Mouse (Mus musculus): Measurements from ENCODE around the gene Rhobtb1. TPM values are rescaled to one million over a fixed set of nuclear protein-coding genes. Genes with fewer than 3 reads are reported as not detected.

Gene Rhobtb1
- polyA plus RNA-seq, 1 experiment from 2014 or later: 11.1 TPM

DNA sequence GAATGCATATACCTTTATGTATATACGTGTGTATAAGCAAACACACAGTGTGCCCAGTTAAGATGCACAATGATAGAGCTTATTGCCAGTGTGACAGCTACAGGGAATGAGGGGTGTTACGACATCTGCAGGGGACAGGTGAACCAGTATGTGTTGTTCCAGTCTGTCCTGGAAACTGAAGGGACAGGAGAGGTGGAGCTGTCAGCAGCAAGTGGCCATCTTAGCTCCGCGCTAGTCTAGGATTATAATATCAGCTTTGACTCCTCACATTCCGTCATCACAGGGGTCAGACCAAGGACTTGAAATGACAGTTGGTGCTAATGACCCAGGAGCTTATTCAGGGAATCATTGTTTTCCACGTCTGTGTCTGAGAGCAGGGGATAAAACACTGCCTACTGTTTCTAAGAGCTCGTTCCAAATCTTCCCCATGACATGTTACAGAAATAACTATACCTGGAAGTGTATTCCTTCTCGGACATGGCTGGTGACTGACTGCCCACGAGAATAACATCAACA, 125.7 kb downstream of the Rhobtb1 start:
- no peak overlapping the region for H3K4me2 ChIP-seq
- no peak overlapping the region for H3K4me3 ChIP-seq (replicated peaks)
- 68% methylated on average over 9 of the region's 9 CpGs for WGBS (ENCODE audit: insufficient replicate concordance)
- H3K4me1 ChIP-seq (replicated peaks): no peaks in the 10 kb centered on the region
- H3K36me3 ChIP-seq (replicated peaks): peaks cover 26% of the 10 kb centered on the region
- no peak overlapping the region for H3K27ac ChIP-seq (replicated peaks)
- H3K27me3 ChIP-seq: no peaks in the 10 kb centered on the region
- H3K9me3 ChIP-seq (replicated peaks): no peaks in the 10 kb centered on the region
- H3K9ac ChIP-seq: no peak overlapping the region
- no peak for ATAC-seq (ENCODE audit: insufficient read depth)

DNA sequence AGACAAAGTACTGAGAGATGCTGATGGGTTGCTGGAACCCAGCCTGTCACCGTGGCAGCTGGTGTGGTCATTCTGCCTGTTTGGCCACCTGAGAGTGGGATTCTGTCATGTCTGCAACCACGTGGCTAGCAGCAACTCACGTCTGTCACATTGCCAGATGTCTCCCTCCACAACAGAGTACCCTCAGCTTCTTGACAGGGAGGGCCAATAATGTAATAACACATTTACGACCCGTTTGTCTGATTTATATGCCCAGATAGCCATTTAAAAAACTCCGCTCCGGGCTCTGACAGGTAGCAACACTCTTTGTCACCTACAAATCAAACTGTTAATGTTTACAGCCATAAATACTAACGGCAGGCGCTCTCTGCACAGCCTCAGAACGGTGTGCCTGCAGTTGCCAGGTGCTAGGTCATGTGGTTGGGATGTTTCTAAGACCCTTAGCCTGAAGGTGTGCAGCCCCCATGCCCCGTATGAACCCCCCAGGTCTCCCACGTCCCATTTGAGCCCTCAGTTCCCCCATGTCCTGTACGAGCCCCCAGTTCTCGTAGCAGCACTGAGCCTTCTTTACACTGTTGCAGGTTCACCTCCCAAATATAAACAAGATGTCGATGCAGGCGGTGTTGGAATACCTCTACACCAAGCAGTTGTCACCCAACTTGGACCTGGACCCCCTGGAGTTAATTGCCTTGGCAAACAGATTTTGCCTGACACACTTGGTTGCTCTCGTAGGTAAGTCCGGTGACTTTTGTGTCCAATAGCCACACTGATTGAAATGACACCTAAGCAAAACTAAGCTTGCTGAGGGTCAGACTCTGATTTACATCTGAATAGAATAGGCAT, 127.8 kb downstream of the Rhobtb1 start:
- no peak overlapping the region for H3K27ac ChIP-seq (replicated peaks)
- no peaks in the 10 kb centered on the region for H3K27me3 ChIP-seq
- no peak overlapping the region for H3K9ac ChIP-seq
- H3K9me3 ChIP-seq (replicated peaks): no peaks in the 10 kb centered on the region
- H3K4me2 ChIP-seq: no peak overlapping the region
- 65% methylated on average over 18 of the region's 18 CpGs for WGBS (ENCODE audit: insufficient replicate concordance)
- no peak overlapping the region for H3K4me3 ChIP-seq (replicated peaks)
- peaks cover 32% of the 10 kb centered on the region for H3K36me3 ChIP-seq (replicated peaks)
- no peaks in the 10 kb centered on the region for H3K4me1 ChIP-seq (replicated peaks)
- ATAC-seq (ENCODE audit: insufficient read depth): no peak

DNA sequence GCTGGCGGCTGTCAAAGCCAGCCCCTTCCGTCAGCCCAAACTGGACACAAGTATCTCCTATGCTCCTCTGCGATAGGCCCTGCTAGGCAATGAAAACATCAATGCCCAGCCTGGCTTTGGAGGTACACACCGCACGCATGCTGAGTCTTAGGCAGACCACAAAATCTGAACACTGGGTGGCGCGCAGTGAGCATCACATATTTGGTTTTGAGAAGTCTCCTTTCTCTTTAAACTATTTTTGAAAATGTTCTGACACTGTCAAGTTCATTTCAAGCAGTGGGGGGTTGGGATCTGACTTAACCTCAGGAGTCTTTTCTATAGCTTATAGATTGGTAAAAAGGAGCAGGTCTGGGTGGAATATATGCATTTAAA, 128.4 kb downstream of the Rhobtb1 start:
- Histone ChIP-seq H3K9me3 (replicated peaks) (no peaks in the 10 kb centered on the region), H3K4me3 (replicated peaks) (no peak overlapping the region), H3K27ac (replicated peaks) (no peak overlapping the region), H3K36me3 (replicated peaks) (peaks cover 29% of the 10 kb centered on the region), H3K9ac (no peak overlapping the region), H3K27me3 (no peaks in the 10 kb centered on the region), H3K4me2 (no peak overlapping the region), H3K4me1 (replicated peaks) (no peaks in the 10 kb centered on the region)
- 82% methylated on average over 7 of the region's 7 CpGs for whole genome bisulfite sequencing (ENCODE audit: insufficient replicate concordance)
- no peak for ATAC-seq (ENCODE audit: insufficient read depth)

GRCm38 (mm10) chr10:69286939-69287338, 135.7 kb downstream of the Rhobtb1 start:
- H3K4me2 ChIP-seq: no peak overlapping the region
- WGBS (ENCODE audit: insufficient replicate concordance): 88% methylated on average over 3 of the region's 3 CpGs
- H3K27me3 ChIP-seq: no peaks in the 10 kb centered on the region
- H3K4me1 ChIP-seq (replicated peaks): no peaks in the 10 kb centered on the region
- no peak overlapping the region for H3K4me3 ChIP-seq (replicated peaks)
- H3K27ac ChIP-seq (replicated peaks): no peak overlapping the region
- no peak for ATAC-seq (ENCODE audit: insufficient read depth)
- H3K36me3 ChIP-seq (replicated peaks): peaks cover 18% of the 10 kb centered on the region; the same call in 1 of the 2 replicates
- H3K9ac ChIP-seq: no peak overlapping the region
- no peaks in the 10 kb centered on the region for H3K9me3 ChIP-seq (replicated peaks)

DNA sequence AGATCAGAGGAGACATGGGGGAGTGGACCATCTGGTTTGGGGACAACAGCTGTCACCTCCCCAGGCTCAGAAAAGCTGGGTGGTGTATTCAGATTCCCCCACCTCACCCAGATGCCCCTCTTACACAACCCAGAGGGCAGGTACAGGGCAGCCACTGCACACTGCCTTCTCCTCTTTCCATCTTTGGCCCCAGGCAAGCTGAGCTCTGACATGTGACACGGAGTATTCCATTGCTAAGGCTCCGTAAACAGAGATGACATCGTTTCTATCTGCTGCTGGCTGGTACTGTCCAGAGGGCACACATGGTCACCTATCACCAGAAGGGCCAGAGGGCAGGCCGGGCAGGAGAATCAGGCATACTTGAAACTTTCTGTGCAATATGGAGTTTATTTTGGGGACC, 136.9 kb downstream of the Rhobtb1 start:
- no peak for ATAC-seq (ENCODE audit: insufficient read depth)
- Histone ChIP-seq H3K4me2 (no peak overlapping the region), H3K4me3 (replicated peaks) (no peak overlapping the region), H3K9me3 (replicated peaks) (no peaks in the 10 kb centered on the region), H3K27ac (replicated peaks) (no peak overlapping the region), H3K4me1 (replicated peaks) (no peaks in the 10 kb centered on the region), H3K36me3 (replicated peaks) (peaks cover 15% of the 10 kb centered on the region; the same call in 1 of the 2 replicates), H3K9ac (no peak overlapping the region), H3K27me3 (no peaks in the 10 kb centered on the region)
- 65% methylated on average over 4 of the region's 4 CpGs for WGBS (ENCODE audit: insufficient replicate concordance)

DNA sequence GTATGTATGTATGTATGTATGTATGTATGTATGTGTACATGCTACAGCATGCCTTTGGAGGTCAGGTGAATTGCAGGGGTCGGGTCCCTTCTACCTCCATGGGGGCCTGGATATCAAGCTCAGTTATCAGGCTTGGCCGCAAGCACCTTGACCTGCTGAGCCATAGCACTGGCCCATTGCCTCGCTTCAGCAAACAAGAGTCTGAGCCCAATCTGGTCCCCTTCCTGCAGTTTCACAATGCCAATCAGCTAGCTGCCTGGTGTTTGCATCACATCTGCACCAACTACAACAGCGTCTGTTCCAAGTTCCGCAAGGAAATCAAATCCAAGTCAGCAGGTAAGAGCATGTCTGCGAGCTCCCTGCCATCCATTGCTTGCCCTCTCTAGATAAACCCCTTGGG, 137.5 kb downstream of the Rhobtb1 start:
- no peak overlapping the region for H3K9ac ChIP-seq
- no peaks in the 10 kb centered on the region for H3K9me3 ChIP-seq (replicated peaks)
- WGBS (ENCODE audit: insufficient replicate concordance): 52% methylated on average over 6 of the region's 6 CpGs
- ATAC-seq (ENCODE audit: insufficient read depth): no peak
- H3K4me2 ChIP-seq: no peak overlapping the region
- no peaks in the 10 kb centered on the region for H3K27me3 ChIP-seq
- peaks cover 12% of the 10 kb centered on the region; the same call in 1 of the 2 replicates for H3K36me3 ChIP-seq (replicated peaks)
- no peak overlapping the region for H3K27ac ChIP-seq (replicated peaks)
- no peak overlapping the region for H3K4me3 ChIP-seq (replicated peaks)
- H3K4me1 ChIP-seq (replicated peaks): no peaks in the 10 kb centered on the region

- no peak for ATAC-seq (ENCODE audit: insufficient read depth)
- Histone ChIP-seq H3K27me3 (no peaks in the 10 kb centered on the region), H3K27ac (replicated peaks) (no peak overlapping the region), H3K36me3 (replicated peaks) (peaks cover 4% of the 10 kb centered on the region; the same call in 1 of the 2 replicates), H3K4me3 (replicated peaks) (no peak overlapping the region), H3K4me2 (no peak overlapping the region), H3K9me3 (replicated peaks) (no peaks in the 10 kb centered on the region), H3K9ac (no peak overlapping the region), H3K4me1 (replicated peaks) (no peaks in the 10 kb centered on the region)
- WGBS (ENCODE audit: insufficient replicate concordance): 65% methylated on average over 8 of the region's 8 CpGs
Measured at GRCm38 (mm10) chr10:69290736-69291135, 139.5 kb downstream of the Rhobtb1 start.

GRCm38 (mm10) chr10:69295919-69296318, 144.7 kb downstream of the Rhobtb1 start:
- H3K4me3 ChIP-seq (replicated peaks): no peak overlapping the region
- H3K9me3 ChIP-seq (replicated peaks): no peaks in the 10 kb centered on the region
- H3K36me3 ChIP-seq (replicated peaks): no peaks in the 10 kb centered on the region
- 73% methylated on average over 9 of the region's 9 CpGs for WGBS (ENCODE audit: insufficient replicate concordance)
- no peak overlapping the region for H3K4me2 ChIP-seq
- no peaks in the 10 kb centered on the region for H3K27me3 ChIP-seq
- 0 out of 2 replicates have a peak, but pooled peaks cover 3% of the 10 kb centered on the region for H3K4me1 ChIP-seq (replicated peaks)
- H3K9ac ChIP-seq: no peak overlapping the region
- no peak overlapping the region for H3K27ac ChIP-seq (replicated peaks)
- ATAC-seq (ENCODE audit: insufficient read depth): no peak

- 59% methylated on average over 7 of the region's 7 CpGs for WGBS (ENCODE audit: insufficient replicate concordance)
- Histone ChIP-seq H3K36me3 (replicated peaks) (no peaks in the 10 kb centered on the region), H3K4me2 (no peak overlapping the region), H3K27me3 (no peaks in the 10 kb centered on the region), H3K9me3 (replicated peaks) (no peaks in the 10 kb centered on the region), H3K9ac (no peak overlapping the region), H3K27ac (replicated peaks) (no peak overlapping the region), H3K4me1 (replicated peaks) (peaks cover 5% of the 10 kb centered on the region; the same call in 1 of the 2 replicates), H3K4me3 (replicated peaks) (no peak overlapping the region)
- peak; percentile 54; the same call in 1 of the 2 replicates for ATAC-seq (ENCODE audit: insufficient read depth)
Measured at GRCm38 (mm10) chr10:69299985-69300384, 148.8 kb downstream of the Rhobtb1 start.

- Histone ChIP-seq H3K4me1 (replicated peaks) (peaks cover 25% of the 10 kb centered on the region), H3K9me3 (replicated peaks) (no peaks in the 10 kb centered on the region), H3K27ac (replicated peaks) (no peak overlapping the region), H3K27me3 (no peaks in the 10 kb centered on the region), H3K36me3 (replicated peaks) (no peaks in the 10 kb centered on the region), H3K4me2 (no peak overlapping the region), H3K4me3 (replicated peaks) (no peak overlapping the region), H3K9ac (no peak overlapping the region)
- ATAC-seq (ENCODE audit: insufficient read depth): no peak
- 59% methylated on average over 3 of the region's 3 CpGs for WGBS (ENCODE audit: insufficient replicate concordance)
Measured at GRCm38 (mm10) chr10:69302667-69303066, 151.4 kb downstream of the Rhobtb1 start.

DNA sequence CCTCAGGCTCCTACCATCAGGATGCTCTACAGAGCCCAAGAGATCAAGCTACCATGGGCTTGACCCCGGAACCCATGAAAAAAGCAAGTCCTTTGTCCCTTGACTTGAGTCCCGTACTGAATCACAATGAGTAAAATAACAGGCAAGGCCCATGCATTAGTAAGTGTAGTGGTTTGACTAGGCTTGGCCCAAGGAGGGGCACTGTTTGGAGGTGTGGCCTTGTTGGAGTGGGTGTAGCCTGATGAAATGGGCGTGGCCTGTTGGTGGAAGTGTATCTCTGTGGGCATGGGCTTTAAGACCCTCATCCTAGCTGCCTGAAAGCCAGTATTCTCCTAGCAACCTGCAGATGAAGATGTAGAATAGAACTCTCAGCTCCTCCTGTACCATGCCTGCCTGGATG, 153.6 kb downstream of the Rhobtb1 start:
- Histone ChIP-seq H3K4me3 (replicated peaks) (no peak overlapping the region), H3K9me3 (replicated peaks) (no peaks in the 10 kb centered on the region), H3K27ac (replicated peaks) (peak overlapping the region; percentile 54; the same call in 1 of the 2 replicates), H3K9ac (no peak overlapping the region), H3K27me3 (no peaks in the 10 kb centered on the region), H3K4me1 (replicated peaks) (peaks cover 22% of the 10 kb centered on the region), H3K36me3 (replicated peaks) (no peaks in the 10 kb centered on the region), H3K4me2 (no peak overlapping the region)
- WGBS (ENCODE audit: insufficient replicate concordance): 56% methylated on average over 3 of the region's 3 CpGs
- no peak for ATAC-seq (ENCODE audit: insufficient read depth)
